Mouse (Mus musculus) gonadal fat pad, adult 2 months (tissue): ENCODE data around the gene Dhcr24. TPM values are rescaled to one million over a fixed set of nuclear protein-coding genes. Genes with fewer than 3 reads are reported as not detected.

Experiments
- DNase-seq: peaks from one replicate; pipeline ENCODE4 v3.0.0-alpha.2; 2012; ENCODE audit warnings: low read depth
- polyA plus RNA-seq: library from polyadenylated mRNA; depleted of rRNA; stranded (reverse); fragments of >200 nt; gene quantifications from 2 replicates; pipeline ENCODE4 v1.2.3, GENCODE M21; 2012; rRNA removed

The Dhcr24 gene
- polyA plus RNA-seq, result 15.5 and 27.9 TPM in 2 replicates

- no peak for DNase-seq
Measured at GRCm38 (mm10) chr4:106560846-106561781, at the start of gene Dhcr24. Gene Dhcr24 (plus strand): TSS chr4:106561038.

DNA sequence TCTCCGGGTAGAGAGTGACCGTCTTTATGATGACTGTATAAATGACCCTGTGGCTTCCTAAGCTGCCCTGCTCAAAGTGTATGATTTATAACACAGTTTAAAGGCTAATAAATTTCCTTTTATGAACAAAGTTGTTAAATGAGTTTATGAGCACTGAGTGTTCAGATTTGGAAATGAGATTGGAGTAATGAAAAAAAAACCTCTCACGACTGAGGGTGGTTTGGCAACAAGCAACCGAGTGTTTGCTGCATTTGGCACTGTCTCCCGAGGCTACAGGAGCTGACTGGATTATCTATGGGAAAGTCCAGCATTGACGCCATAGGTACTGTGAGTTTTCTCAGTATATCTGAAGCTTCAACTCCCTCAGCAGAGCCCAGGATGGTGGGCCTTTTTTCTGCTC, 46.2 kb upstream of the Dhcr24 start:
- DNase-seq, result peak; percentile 89

GRCm38 (mm10) chr4:106522547-106522946, 38.3 kb upstream of the Dhcr24 start:
- peak; percentile 89 for DNase-seq

DNA sequence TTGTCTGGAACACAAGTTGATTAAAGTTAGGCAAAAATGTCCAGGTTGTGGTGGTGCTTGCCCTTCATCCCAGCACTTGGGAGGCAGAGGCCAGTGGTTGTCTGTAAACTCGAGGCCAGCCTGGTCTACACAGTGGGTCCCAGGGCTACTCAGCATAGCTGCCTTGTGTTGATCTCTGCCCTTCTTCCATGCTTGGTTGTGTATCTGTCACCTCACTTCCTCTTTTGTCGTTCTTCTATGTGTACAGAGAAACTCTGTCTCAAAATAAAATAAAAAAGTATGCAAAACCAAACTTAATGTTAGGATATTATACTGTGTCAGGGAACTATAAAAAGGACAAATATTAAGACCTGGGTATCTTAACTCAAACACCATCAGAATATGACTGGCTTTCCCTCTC, 36.7 kb upstream of the Dhcr24 start:
- DNase-seq, result no peak

- DNase-seq, result peak; percentile 99
Measured at GRCm38 (mm10) chr4:106525001-106525400, 35.8 kb upstream of the Dhcr24 start.

GRCm38 (mm10) chr4:106527856-106528547, 32.8 kb upstream of the Dhcr24 start:
- no peak for DNase-seq

DNA sequence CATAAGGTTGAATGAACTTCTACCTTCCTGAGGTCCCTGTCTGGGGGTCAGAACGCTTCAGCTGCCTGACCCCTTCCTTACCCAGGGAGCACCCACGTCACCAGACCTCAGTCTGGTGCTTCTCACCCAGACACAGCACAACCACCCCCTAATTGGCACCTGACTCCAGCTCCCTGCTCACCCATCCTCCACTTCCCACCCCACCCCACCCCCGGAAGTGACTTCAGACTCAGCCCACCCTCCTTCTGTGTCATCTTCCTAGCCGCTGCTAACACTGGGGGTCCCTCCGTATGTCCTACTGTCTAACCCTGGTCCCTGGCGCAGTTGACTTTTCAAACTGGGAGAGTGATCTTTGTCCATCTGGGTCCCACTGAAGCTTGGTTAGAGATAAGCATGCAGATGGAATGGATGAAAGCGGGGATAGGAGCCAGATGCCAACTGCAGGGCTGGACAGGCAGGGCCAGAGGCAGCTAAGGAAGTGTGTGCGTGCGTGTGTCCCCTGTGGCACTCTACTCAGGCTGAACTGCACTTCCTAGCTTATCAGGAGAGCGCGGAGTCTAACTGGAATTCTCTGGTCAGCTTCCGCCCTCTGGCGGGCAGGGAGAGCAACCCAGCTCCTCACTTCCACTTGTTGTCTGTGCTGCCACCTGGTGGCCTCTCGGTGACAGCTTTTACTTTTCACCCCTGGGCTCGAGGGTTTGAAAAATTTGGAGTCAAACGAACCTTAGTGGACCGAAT, 31.3 kb upstream of the Dhcr24 start:
- DNase-seq, result no peak

GRCm38 (mm10) chr4:106530113-106530482, 30.7 kb upstream of the Dhcr24 start:
- DNase-seq, result no peak

- no peak for DNase-seq
Measured at GRCm38 (mm10) chr4:106533421-106534080, 27.3 kb upstream of the Dhcr24 start.

DNA sequence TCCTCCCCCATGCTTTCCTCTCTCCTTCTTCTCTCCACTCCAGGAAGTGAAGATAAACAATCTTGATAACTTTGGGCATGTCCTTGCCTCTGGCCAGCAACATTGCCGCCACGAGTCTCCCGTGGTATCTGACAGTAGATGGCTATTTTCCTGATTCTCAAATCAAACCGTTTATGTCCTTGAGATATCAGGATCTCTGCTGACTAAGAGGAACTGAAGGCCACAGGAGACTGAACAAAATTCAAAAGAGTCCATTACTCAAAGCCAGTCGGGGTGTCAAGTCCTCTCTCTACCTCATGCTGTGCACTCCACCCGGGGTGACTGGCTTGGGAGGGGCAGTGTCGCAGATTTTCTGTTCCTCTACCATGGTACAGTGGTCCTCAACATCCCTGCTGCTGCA, 26.6 kb upstream of the Dhcr24 start:
- no peak for DNase-seq

DNA sequence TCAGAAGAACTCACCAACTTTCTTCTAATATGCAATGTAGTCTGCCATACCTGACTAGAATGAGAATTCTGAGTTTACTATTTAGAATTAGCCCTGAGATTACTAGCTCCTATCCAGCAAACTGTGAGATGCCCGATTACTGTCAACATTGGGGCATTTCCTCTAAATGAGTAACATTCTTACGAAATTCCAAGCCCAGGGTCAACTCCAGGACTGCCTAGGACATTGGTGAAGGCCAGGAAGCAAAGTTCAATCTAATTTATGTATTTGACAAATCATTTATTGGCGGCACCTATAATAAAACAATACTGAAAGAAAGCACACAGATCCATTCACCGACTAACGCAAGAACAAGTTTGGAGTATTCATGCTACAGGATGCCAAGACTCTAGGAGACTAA, 21.1 kb upstream of the Dhcr24 start:
- no peak for DNase-seq

- no peak for DNase-seq
Measured at GRCm38 (mm10) chr4:106541491-106541890, 19.3 kb upstream of the Dhcr24 start.

GRCm38 (mm10) chr4:106542211-106542610, 18.6 kb upstream of the Dhcr24 start:
- no peak for DNase-seq

GRCm38 (mm10) chr4:106545817-106546373, 14.9 kb upstream of the Dhcr24 start:
- no peak for DNase-seq

- no peak for DNase-seq
Measured at GRCm38 (mm10) chr4:106546896-106547295, 13.9 kb upstream of the Dhcr24 start.

- DNase-seq, result no peak
Measured at GRCm38 (mm10) chr4:106548113-106548512, 12.7 kb upstream of the Dhcr24 start.

DNA sequence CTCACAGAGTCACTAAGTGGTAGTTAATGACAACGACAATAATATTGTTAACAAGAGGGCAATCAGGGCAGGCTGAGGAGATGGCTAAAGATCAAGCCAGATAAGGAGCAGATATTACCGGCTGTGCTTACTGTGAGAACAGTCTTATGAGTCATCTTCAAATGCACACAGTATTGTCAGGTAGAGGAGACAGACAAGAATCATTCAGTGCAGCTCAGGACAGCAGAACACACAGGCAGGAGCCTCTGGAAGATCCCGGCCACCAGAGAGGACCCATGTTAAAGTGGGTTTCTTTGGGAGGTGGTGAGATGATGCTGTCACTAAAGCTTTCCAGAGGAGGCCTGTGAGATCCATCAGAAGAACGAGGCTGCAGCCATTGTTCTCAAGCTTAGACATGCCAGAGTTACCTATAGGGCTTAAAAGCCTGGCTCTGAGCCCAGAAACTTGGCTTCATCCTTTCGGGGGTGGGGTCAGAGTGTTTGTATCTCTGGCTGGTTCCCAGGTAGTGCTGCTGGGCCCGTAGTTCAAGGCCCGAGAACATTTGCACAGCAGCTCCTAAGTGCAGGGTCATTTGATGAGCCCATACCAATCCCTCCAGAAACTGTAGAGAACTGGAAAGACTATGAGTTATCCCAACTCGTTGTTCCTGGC, 10.2 kb upstream of the Dhcr24 start:
- no peak for DNase-seq

DNA sequence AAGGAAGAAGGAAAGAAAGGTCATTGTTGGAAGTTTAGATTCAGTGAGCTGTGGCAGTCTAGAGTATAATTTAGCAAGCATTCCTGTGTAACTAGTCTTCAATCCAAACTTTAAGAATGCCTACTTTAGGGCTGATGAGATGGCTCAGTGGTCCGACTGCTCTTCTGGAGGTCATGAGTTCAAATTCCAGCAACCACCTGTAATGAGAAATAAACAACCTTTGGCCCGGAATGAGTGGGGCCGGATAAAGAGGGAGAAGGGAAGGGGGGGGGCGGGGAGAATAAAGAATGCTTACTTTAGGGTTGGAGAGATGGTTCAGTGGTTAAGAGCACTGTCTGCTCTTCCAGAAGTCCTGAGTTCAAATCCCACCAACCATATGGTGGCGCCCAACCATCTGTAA, 3.6 kb upstream of the Dhcr24 start:
- no peak for DNase-seq

- DNase-seq, result no peak
Measured at GRCm38 (mm10) chr4:106557978-106558377, 2.9 kb upstream of the Dhcr24 start.

GRCm38 (mm10) chr4:106559343-106560212, 1.3 kb upstream of the Dhcr24 start:
- DNase-seq, result no peak
